Mouse (Mus musculus) adrenal gland, adult 18-20 months (tissue): Measurements from ENCODE around the gene Tcf20. TPM values are rescaled to one million over a fixed set of nuclear protein-coding genes. Genes with fewer than 3 reads are reported as not detected.

Experiments
- microRNA-seq, 2 experiments: library from miRNA; unstranded; fragments of <30 nt; microRNA quantifications; one replicate each; pipeline ENCODE4 v1.2.0; 2021; ENCODE audit warnings: borderline number of aligned reads in 2 of 2
- total RNA-seq, 2 experiments: library from RNA; stranded (reverse); gene quantifications; 1 replicate in 1 of 2; 2 replicates in 1 of 2; pipeline ENCODE4 v1.2.3; 2021

Gene Tcf20
- total RNA-seq, 2 experiments from 2014 or later = 84.4 to 91.1 TPM

Small RNA genes lying within 50 kb of the gene (microRNA-seq; reads per million reads assigned to microRNA genes)
- gene Gm27618 (0 reads per million in 2 experiments), gene Mir3080 (1.8 to 4.7 reads per million in 2 experiments)

Other genes with a start within 250 kb of the Tcf20 start
- gene Cyp2d40, start 223.7 kb downstream of the Tcf20 start, total RNA-seq = not detected
- gene Cyp2d26, start 193.6 kb downstream of the Tcf20 start, total RNA-seq = under 1 TPM in 1 of 2 experiments, not detected in 1; 0.86 TPM
- gene Nfam1, start 45.4 kb upstream of the Tcf20 start, total RNA-seq = 1 to 10 TPM; 3.2 to 4.1 TPM
- gene Serhl, start 101.6 kb upstream of the Tcf20 start, total RNA-seq = 10 to 100 TPM; 47.9 to 53.1 TPM
- gene Rrp7a, start 134.9 kb upstream of the Tcf20 start, total RNA-seq = 100 to 1,000 TPM; 111 to 113 TPM
- 100 to 1,000 TPM in 1 of 2 experiments, 10 to 100 TPM in 1; 86.0 to 105 TPM for gene Poldip3, start 161.5 kb upstream of the Tcf20 start, total RNA-seq
- 100 to 1,000 TPM; 248 to 351 TPM for gene Cyb5r3, start 184.7 kb upstream of the Tcf20 start, total RNA-seq